Mouse (Mus musculus) C2C12 (cell line): ENCODE measurements around the gene Cnnm1.

Experiments used
- CTCF ChIP-seq: IDR thresholded peaks from one replicate; pipeline ENCODE4 v1.5.1; 2011; ENCODE audit not compliant: control insufficient read depth, insufficient read depth, insufficient read length
- MAX ChIP-seq: IDR thresholded peaks from one replicate; pipeline ENCODE4 v1.6.1; 2011; ENCODE audit warnings: mild to moderate bottlenecking, control low read depth
- MYOG ChIP-seq: IDR thresholded peaks from one replicate; pipeline ENCODE4 v1.6.1; 2011; ENCODE audit not compliant: control insufficient read depth, insufficient read length; ENCODE audit errors: extremely low read depth

DNA sequence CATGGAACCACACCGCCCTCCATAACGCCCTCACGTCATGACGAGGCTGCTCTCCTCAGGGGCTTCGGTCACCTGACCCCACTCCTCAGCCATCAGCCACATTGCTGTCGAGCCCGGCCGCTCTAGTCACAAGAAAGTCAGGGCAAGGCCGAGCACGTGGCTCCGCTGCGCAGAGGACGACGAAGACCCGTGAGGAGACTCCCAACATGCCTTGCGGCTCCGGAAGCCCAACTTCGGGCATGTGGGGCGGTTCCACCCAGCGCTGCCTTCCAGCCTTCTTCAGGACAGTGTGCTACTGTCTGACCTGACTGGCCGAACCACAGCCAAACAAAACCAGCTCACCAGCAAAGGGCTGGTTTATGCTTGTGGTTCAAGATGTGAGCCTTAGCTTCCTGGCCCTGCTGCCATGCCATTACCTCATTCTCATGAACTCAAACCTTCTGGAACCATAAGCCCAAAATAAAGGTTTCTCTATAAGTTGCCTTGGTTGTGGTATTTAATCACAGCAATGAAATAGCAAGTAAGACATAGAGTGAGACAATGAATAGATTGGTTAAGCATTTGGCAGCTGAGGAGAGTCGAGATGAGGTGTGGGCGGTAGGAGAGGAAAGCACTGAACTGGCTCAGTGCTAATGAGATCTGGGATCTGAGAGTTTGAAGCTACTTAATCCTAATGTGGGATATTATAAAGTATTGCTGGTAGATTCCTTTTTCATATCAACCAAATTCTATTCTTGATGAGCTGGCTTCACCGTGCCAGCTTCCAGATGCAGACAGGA, 12.6 kb upstream of the Cnnm1 start:
- TF ChIP-seq CTCF (no peak), MAX (no peak), MYOG (no peak)
